Mouse (Mus musculus): ENCODE measurements at regions not wholly inside any gene's neighbourhood (a gene's known extent, or its start where the extent isn't known, plus 50 kb on each side); places are given as distances from the start of the nearest gene placed in this dataset.
A peak's percentile ranks its signal among the peaks of the same experiment; 100 is the strongest.

GRCm38 (mm10) chr2:79537126-79537875, 80.7 kb upstream of the Cerkl start:
- WGBS = 68% methylated on average over 5 of the region's 5 CpGs
- peaks cover under 1% of the 10 kb centered on the region; the same call in 1 of the 2 replicates for H3K4me1 ChIP-seq (ENCODE audit: control insufficient read depth, insufficient read depth, low read length)
- no peaks in the 10 kb centered on the region for H3K36me3 ChIP-seq (ENCODE audit: control insufficient read depth, insufficient read depth, low read length)
- no peak overlapping the region for H3K27ac ChIP-seq (ENCODE audit: insufficient read depth, low read depth, low read length)
- no peaks in the 10 kb centered on the region for H3K27me3 ChIP-seq (replicated peaks; ENCODE audit: control insufficient read depth, insufficient read depth, low read length)
- no peak for DNase-seq
- H3K4me3 ChIP-seq (ENCODE audit: insufficient read depth, low read depth, low read length) = no peak overlapping the region
- no peak for TF ChIP-seq POLR2A (IDR thresholded peaks at IDR 0.05; ENCODE audit: low read depth, low read length)

GRCm38 (mm10) chr2:79540384-79540783, 83.8 kb upstream of the Cerkl start:
- H3K4me3 ChIP-seq (ENCODE audit: insufficient read depth, low read depth, low read length) = no peak overlapping the region
- no peaks in the 10 kb centered on the region for H3K36me3 ChIP-seq (ENCODE audit: control insufficient read depth, insufficient read depth, low read length)
- TF ChIP-seq POLR2A (IDR thresholded peaks at IDR 0.05; ENCODE audit: low read depth, low read length) = no peak
- TF ChIP-seq CTCF (conservative IDR thresholded peaks at IDR 0.05; ENCODE audit: insufficient read depth, insufficient read length, low read depth, low read length) = no peak
- H3K4me1 ChIP-seq (ENCODE audit: control insufficient read depth, insufficient read depth, low read length) = peaks cover 17% of the 10 kb centered on the region
- peak overlapping the region; percentile 73; the same call in 1 of the 2 replicates for H3K27ac ChIP-seq (ENCODE audit: insufficient read depth, low read depth, low read length)
- DNase-seq = peak; percentile 86
- 72% methylated on average over 8 of the region's 8 CpGs for WGBS
- H3K27me3 ChIP-seq (replicated peaks; ENCODE audit: control insufficient read depth, insufficient read depth, low read length) = no peaks in the 10 kb centered on the region

GRCm38 (mm10) chr2:79542191-79542980, 85.8 kb upstream of the Cerkl start:
- peak overlapping the region; percentile 78 for H3K27ac ChIP-seq (ENCODE audit: insufficient read depth, low read depth, low read length)
- TF ChIP-seq POLR2A (IDR thresholded peaks at IDR 0.05; ENCODE audit: low read depth, low read length) (no peak), CTCF (conservative IDR thresholded peaks at IDR 0.05; ENCODE audit: insufficient read depth, insufficient read length, low read depth, low read length) (no peak)

GRCm38 (mm10) chr2:79543456-79543855, 86.9 kb upstream of the Cerkl start:
- no peaks in the 10 kb centered on the region for H3K36me3 ChIP-seq (ENCODE audit: control insufficient read depth, insufficient read depth, low read length)
- no peak overlapping the region for H3K4me3 ChIP-seq (ENCODE audit: insufficient read depth, low read depth, low read length)
- 24% methylated on average over 5 of the region's 5 CpGs for WGBS
- peak overlapping the region; percentile 62 for H3K27ac ChIP-seq (ENCODE audit: insufficient read depth, low read depth, low read length)
- peaks cover 17% of the 10 kb centered on the region for H3K4me1 ChIP-seq (ENCODE audit: control insufficient read depth, insufficient read depth, low read length)
- H3K27me3 ChIP-seq (replicated peaks; ENCODE audit: control insufficient read depth, insufficient read depth, low read length) = no peaks in the 10 kb centered on the region
- TF ChIP-seq POLR2A (IDR thresholded peaks at IDR 0.05; ENCODE audit: low read depth, low read length) (no peak), CTCF (conservative IDR thresholded peaks at IDR 0.05; ENCODE audit: insufficient read depth, insufficient read length, low read depth, low read length) (no peak)
- peak; percentile 81 for DNase-seq

More at GRCm38 (mm10) chr2:79542191-79542980, 85.8 kb upstream of the Cerkl start:
- no peaks in the 10 kb centered on the region for H3K27me3 ChIP-seq (replicated peaks; ENCODE audit: control insufficient read depth, insufficient read depth, low read length)
- no peak overlapping the region for H3K4me3 ChIP-seq (ENCODE audit: insufficient read depth, low read depth, low read length)
- H3K36me3 ChIP-seq (ENCODE audit: control insufficient read depth, insufficient read depth, low read length) = no peaks in the 10 kb centered on the region
- 80% methylated on average over 6 of the region's 6 CpGs for WGBS
- peaks cover 17% of the 10 kb centered on the region for H3K4me1 ChIP-seq (ENCODE audit: control insufficient read depth, insufficient read depth, low read length)
- no peak for DNase-seq

GRCm38 (mm10) chr2:79543948-79544792, 87.6 kb upstream of the Cerkl start:
- DNase-seq = no peak
- Histone ChIP-seq H3K4me3 (ENCODE audit: insufficient read depth, low read depth, low read length) (no peak overlapping the region), H3K27ac (ENCODE audit: insufficient read depth, low read depth, low read length) (peak overlapping the region; percentile 62), H3K36me3 (ENCODE audit: control insufficient read depth, insufficient read depth, low read length) (no peaks in the 10 kb centered on the region), H3K27me3 (replicated peaks; ENCODE audit: control insufficient read depth, insufficient read depth, low read length) (no peaks in the 10 kb centered on the region), H3K4me1 (ENCODE audit: control insufficient read depth, insufficient read depth, low read length) (peaks cover 17% of the 10 kb centered on the region)
- no peak for TF ChIP-seq POLR2A (IDR thresholded peaks at IDR 0.05; ENCODE audit: low read depth, low read length)
- 73% methylated on average over 8 of the region's 8 CpGs for WGBS

- DNase-seq = peak; percentile 61
- H3K27ac ChIP-seq (ENCODE audit: insufficient read depth, low read depth, low read length) = 0 out of 2 replicates have a peak overlapping the region, but pooled peaks have one; percentile 1
- H3K4me3 ChIP-seq (ENCODE audit: insufficient read depth, low read depth, low read length) = no peak overlapping the region
- no peaks in the 10 kb centered on the region for H3K27me3 ChIP-seq (replicated peaks; ENCODE audit: control insufficient read depth, insufficient read depth, low read length)
- no peak for TF ChIP-seq POLR2A (IDR thresholded peaks at IDR 0.05; ENCODE audit: low read depth, low read length)
- no peak for TF ChIP-seq CTCF (conservative IDR thresholded peaks at IDR 0.05; ENCODE audit: insufficient read depth, insufficient read length, low read depth, low read length)
- WGBS = 52% methylated on average over 4 of the region's 4 CpGs
- H3K36me3 ChIP-seq (ENCODE audit: control insufficient read depth, insufficient read depth, low read length) = no peaks in the 10 kb centered on the region
- H3K4me1 ChIP-seq (ENCODE audit: control insufficient read depth, insufficient read depth, low read length) = peaks cover 17% of the 10 kb centered on the region
Observed at GRCm38 (mm10) chr2:79544793-79545260, 88.2 kb upstream of the Cerkl start.
